Mouse (Mus musculus): ENCODE measurements at regions not wholly inside any gene's neighbourhood (a gene's known extent, or its start where the extent isn't known, plus 50 kb on each side); places are given as distances from the start of the nearest gene placed in this dataset.

DNA sequence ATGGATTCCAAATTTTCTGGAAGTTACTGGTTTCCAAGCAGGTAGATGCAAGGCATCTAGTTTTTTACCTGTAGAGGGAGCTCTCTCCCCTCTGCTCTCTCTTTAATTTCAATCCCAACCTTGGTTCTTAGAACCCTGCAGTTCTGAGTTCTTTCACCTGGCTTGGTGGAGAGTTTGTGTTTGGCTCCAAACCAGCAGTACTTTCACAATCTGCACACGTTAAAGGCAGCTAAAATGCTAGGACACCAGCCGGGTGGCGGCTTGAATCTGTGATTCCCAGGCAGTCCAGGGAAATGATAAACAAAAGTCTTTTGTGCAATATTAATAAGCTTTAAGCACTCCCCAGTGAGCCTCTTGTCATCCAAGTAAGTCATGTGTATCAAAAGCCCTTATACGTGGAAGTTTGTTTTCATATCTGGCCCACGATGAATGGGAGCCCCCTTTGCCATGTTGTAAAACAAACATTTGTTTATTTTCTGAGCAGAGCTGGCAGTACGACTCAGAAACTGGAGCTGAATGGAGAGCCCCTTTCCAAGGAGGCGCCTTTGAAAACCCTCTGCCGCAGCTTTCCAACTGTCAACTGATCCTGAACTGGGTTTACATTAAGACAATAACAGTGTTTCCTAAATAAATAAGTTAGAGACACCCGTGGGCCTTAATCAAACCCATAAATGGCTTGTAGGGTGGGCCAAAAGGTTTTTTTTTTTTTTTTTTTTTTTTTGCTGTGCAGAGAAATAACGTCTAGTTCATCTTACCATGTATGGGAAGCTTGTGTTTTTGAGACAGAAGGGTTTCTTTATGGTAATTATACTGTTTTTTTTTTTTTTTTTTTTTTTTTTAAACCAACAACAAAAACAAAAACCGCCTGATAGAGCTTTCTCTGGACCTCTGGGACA lies 202.9 kb downstream of the C1d start:
- peak; percentile 8 to 35 for DNase-seq (ENCODE audit: low spot score in 2 of 2)
- intact Hi-C loops (cut with DNase I) = no loop called here

- intact Hi-C loops (cut with DNase I) = no loop called here
- DNase-seq (ENCODE audit: low spot score in 2 of 2) = no peak
Measured at GRCm38 (mm10) chr11:17460920-17461279, 203.5 kb downstream of the C1d start.

DNA sequence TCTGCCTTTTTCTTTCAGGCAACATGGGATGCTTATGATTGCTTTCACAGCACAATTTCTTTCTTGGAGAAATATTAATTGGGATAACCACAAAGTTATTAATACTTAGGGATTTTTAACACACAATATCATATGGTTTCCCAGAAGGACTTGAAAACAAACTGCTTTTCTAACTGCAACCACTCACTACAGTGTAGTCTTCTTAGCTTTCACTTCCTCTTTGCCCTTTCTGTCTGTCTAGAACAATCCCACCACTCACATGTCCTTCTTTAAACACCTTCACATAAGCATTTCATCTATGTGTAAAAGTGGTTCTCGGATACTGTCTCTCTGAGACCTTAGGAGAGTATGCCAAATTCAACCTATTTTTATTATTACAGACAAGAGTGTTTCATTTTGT lies 204.3 kb downstream of the C1d start:
- DNase-seq (ENCODE audit: low spot score in 2 of 2) = no peak
- intact Hi-C loops (cut with DNase I) = no loop called here

DNA sequence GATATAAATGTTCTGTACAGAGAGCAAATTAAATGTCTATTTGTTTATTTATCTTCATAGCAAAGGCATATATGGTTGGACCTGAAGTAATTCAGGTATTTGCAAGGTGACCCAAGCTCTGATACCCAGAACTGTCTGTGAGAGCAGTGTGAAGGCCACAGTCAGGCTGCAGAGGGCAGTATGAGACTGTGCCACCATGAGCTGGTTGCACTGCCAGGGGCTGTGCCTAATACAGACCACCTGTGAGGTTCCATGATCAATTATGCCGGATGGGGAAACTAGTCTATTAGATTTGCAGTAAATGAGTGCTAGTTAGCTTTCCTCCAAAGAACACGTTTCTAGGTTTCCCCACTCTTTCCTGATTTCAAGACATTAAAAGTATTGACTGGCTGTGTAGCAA lies 207.5 kb downstream of the C1d start:
- no peak for DNase-seq (ENCODE audit: low spot score in 2 of 2)
- intact Hi-C loops (cut with DNase I) = no loop called here

DNA sequence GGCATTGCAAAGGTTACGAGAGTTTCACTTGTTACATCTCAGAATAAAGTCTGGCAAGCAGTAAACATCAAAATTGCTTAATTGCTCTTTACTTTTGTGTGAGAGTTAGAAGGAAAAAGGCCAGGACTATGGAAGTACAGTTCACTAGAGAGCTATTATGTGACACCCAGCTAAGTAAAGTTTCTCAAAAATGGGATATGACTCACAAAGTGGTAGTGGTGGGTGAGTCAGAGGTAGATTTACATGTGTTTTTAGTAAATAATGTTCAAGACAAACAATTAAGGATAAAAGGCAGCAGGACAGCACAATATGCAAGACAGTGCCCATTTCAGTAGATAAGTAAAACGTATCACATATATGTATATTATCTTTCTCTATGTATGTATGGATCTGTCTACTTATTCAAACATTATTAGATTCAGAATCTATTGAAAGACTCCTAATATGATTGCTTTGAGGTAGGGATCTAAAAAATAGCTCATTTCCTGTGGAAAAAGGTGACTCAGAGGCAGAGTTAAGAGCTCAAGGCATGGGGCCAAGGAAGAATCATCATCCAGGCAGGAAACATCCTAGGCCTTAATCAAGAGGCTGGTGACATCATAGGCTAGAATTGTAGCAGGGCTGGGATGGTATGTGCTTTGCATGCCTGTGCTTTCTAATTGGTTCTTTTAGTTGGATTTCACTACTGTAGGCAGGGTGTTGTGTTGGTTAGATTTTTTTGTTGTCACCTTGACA lies 211.2 kb downstream of the C1d start:
- DNase-seq (ENCODE audit: low spot score in 2 of 2) = no peak

DNA sequence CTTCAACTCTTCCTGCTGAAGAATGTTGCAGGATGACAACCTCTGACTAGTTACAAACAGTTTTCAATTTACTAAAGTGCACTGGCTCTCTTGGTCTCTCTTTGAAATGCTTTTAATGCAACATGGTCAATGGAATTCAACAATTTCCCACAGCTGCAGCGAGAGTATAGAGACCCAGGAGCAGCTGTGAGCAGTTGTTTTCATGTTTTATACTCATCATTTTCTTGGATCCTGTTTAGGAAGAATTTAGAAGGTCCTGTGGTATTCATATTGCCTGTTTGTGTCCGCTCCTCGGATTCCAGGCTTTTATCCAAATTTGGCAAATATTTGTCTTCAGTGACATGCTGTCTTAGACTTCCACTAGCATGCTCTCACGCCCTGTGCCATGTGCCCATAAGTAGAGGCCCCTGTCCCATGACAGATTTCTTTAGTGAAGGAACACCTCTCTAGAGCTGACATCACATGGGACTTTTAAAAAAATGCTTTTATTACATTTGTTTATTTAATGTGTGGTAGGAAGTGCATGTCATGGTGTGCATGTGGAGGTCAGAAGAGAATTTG lies 224.1 kb downstream of the C1d start:
- DNase-seq (ENCODE audit: low spot score in 2 of 2) = no peak
- intact Hi-C loops (cut with DNase I) = no loop called here

More for the DNA sequence above, 211.2 kb downstream of the C1d start:
- intact Hi-C loops (cut with DNase I) = no loop called here

- intact Hi-C loops (cut with DNase I) = no loop called here
- DNase-seq (ENCODE audit: low spot score in 2 of 2) = no peak
Measured at GRCm38 (mm10) chr11:17483849-17484441, 226.6 kb downstream of the C1d start.

DNA sequence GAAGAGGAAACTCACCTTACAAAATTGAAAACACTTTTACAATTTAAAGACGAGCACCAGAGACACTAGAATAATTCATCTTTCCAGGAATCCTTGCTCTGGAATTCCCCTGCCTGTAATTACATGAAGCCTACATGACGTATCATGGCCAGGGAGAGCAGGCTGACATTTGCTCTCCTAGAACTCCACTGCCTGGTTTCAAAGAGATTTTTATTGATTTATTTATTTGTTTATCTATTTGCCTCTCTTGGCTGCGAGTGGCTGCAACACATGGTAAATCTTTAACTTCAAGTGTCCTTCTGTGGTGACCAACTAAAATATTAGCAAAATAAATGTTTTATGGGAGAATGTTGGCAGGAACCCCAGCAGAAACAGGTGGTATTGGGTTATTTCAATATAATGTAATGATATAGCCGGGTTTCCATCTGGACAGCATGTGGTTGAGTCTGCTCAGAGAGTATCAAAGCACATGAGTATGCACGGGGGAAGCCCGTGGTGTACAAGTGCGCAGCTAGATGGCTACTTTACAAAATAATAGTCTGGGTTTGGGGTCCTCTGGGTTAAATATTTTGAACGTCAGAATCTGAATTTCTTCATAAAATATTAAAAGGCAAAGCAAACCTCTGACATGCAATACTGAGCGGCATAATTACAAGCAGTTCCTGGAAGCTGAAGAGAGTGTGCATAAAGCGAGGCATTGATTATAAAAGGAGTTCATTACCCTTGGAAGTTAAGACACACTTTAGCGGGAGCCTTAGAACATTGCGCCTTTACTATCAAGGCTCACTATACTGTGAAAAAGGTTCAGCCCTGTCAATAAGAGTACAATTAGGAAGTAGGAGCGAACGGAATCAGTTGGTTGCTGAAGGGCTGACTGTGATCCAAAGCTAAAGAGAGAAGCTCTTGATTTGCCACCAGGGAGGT lies 244.0 kb downstream of the C1d start:
- intact Hi-C loops (cut with DNase I) = no loop called here
- DNase-seq (ENCODE audit: low spot score in 2 of 2) = no peak

GRCm38 (mm10) chr11:17502052-17502451 lies 244.7 kb downstream of the C1d start:
- intact Hi-C loops (cut with DNase I) = no loop called here
- no peak for DNase-seq (ENCODE audit: low spot score in 2 of 2)

- intact Hi-C loops (cut with DNase I) = no loop called here
- DNase-seq (ENCODE audit: low spot score in 2 of 2) = no peak
Measured at GRCm38 (mm10) chr11:17522220-17522919, 265.0 kb downstream of the C1d start.

DNA sequence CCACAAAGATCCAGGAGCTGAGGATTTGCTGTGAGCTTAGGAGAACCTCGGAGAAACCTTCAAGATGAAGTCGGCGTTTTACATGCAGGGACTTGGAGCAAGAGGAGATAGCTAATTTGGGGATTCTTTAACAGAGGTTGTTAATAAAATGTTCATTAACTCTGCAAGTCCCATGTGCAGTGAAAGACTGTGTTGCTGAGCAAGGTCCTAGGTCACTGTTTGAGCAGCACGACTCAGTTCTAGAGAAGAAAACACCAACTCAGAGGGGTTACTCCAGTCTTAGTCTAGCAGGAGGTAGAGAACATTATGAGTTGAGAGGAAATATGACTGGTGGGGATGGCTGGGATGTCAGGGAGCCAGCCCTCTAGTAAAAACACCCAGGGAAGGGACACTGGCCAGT lies 265.9 kb downstream of the C1d start:
- DNase-seq (ENCODE audit: low spot score in 2 of 2) = no peak
- intact Hi-C loops (cut with DNase I) = no loop called here

DNA sequence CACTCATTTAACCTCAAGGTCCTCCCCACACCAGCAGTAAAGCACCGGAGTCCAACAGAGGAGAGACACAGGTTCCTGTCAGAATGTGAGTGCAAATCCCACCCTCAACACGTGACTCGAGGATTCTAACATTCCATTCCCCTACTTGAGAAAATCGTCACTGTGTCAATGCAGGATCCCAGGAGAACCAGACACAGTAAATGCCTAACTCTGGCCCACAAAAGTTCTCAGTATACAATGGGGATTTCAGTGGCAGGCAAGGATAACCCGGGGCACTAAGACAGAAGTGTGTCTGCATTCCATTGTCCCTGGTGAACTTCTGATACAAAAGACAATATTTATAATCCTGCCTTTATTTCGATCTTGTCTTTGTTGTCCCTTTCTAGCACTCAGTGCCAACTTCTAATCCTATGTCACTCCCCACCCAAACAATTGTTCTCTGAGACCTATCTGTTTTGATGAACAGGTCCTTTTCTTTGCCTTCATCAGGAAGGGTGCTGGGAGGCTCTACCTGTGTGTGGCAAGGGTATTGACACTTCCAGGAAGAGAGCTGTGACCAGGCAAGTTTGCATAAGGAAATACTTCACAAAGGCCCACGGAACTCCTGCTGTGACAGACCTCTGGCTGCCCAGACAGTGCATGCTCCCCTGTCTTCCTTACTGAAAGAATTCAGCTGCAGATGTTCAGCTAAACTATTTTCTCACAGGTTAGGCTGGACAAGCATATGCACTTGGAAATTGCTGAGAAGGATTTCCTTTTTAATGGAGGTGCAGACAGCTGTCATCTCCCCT lies 267.8 kb downstream of the C1d start:
- intact Hi-C loops (cut with DNase I) = no loop called here
- DNase-seq (ENCODE audit: low spot score in 2 of 2) = no peak

GRCm38 (mm10) chr11:17526476-17526875 lies 269.1 kb downstream of the C1d start:
- DNase-seq (ENCODE audit: low spot score in 2 of 2) = peak in 1 of 2 experiments; percentile 1

GRCm38 (mm10) chr11:17528609-17529008 lies 271.2 kb downstream of the C1d start:
- DNase-seq (ENCODE audit: low spot score in 2 of 2) = no peak
- intact Hi-C loops (cut with DNase I) = no loop called here

More at GRCm38 (mm10) chr11:17526476-17526875, 269.1 kb downstream of the C1d start:
- intact Hi-C loops (cut with DNase I) = no loop called here

DNA sequence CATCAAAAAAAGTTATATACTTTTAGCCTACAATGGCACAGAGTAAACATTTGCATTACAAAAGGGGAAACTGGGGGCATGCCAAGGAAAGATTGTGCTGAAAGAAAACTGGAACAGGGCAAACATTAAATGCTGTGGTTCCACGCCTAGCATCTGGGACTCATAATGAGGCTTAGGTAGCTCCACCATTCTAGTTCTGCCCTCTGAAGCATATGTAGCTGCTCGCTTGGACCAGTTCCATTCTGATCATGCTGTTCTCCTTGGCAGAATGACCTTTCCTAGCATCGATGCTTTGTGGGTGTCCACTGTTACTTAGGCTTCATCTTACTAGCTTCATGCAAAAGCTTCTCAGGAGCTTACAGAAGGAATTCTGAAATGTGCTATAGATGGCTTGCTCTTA lies 276.3 kb downstream of the C1d start:
- intact Hi-C loops (cut with DNase I) = no loop called here
- DNase-seq (ENCODE audit: low spot score in 2 of 2) = no peak

DNA sequence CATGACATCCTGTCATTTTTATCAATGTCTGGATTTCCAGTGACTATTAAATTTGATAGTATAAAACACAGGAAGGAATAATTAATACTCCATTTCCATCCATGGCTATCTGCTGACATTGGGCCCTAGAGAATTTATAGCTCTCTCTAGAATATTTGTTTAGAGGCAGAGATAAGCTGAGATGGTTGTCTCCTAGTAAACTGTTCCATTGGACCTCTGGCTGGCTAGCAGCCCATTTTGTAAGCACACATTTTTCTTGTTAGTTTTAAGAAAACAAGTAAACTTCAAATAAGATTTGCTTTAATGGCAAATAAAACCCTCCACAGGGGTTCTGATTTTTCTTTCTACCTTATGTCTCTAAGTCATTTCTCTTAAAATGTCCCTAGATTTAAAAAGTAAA lies 288.9 kb downstream of the C1d start:
- intact Hi-C loops (cut with DNase I) = no loop called here
- no peak for DNase-seq (ENCODE audit: low spot score in 2 of 2)

DNA sequence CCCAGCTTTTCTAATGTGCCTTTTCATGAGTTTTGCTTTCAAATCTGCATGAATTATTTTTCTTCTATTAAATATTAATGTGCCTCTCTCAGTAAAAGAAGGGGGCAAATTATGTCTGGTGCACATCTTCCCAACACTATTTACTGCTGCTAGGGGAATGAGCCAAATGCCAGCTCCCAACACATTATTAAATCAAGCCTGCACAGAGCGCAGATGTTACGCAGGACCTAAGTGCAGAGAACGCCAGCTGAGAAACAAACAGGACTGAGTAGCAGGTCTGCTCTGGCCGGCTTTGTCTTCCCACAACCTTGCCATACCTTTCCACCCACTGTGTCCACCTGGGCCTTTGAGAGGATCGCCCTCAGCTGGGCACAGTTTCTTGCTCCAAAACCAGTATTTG lies 291.8 kb downstream of the C1d start:
- DNase-seq (ENCODE audit: low spot score in 2 of 2) = no peak
- intact Hi-C loops (cut with DNase I) = no loop called here

GRCm38 (mm10) chr11:17555276-17555675 lies 297.9 kb downstream of the C1d start:
- intact Hi-C loops (cut with DNase I) = no loop called here
- DNase-seq (ENCODE audit: low spot score in 2 of 2) = no peak

Measured in left cerebral cortex, postnatal 25 days (tissue).